ENCODE assay signal across 18 mouse cellular contexts in the genomic region with DNA sequence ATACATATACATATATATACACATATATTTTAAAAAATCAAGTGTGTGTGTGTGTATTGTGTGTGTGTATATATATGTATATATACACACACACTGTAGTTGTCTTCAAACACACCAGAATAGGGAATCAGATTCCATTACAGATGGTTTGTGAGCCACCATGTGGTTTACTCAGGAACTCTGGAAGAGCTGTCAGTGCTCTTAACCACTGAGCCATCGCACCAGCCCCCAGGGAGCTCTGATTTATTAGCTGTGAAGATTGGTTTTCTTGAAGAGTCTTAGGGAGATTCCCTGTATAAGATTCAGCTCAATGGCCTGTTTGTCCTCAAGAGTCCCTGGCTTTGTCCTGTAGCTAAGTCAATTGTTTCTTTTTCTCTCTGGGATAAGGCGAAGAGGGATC. TPM values are rescaled to one million over a fixed set of nuclear protein-coding genes. Genes with fewer than 3 reads are reported as not detected.
DNase-seq lines count a peak whose midpoint lies in the region; ATAC-seq and TF ChIP-seq lines count a peak whose summit lies in the region.
"Had no signal": no experiment of that assay in that cellular context is flagged by ENCODE, and none has a peak within 500 bp of the region (broad histone marks: within the 10 kb centered on the region; RNA-seq: fewer than 3 reads in every experiment).

No protein-coding gene starts in this region.

- no peak overlapping the region for H3K27ac ChIP-seq in hindbrain, embryonic 13.5 days
- H3K27ac ChIP-seq in hindbrain, embryonic 10.5 days = no peak overlapping the region
- H3K27ac ChIP-seq in neural tube, embryonic 12.5 days = no peak overlapping the region
- H3K27ac ChIP-seq in cortical plate, adult 2 months (ENCODE audit: insufficient read depth, low read length) = no peak overlapping the region
- H3K27ac ChIP-seq: embryonic facial prominence, embryonic 15.5 days; forebrain, embryonic 12.5 days; midbrain, embryonic 13.5 days had no signal

- 71% methylated on average over 2 of the region's 2 CpGs for WGBS in hindbrain, embryonic 13.5 days
- 83% methylated on average over 2 of the region's 2 CpGs for WGBS in hindbrain, embryonic 10.5 days
- WGBS in neural tube, embryonic 12.5 days = 27% methylated on average over 2 of the region's 2 CpGs

- peaks cover 29% of the 10 kb centered on the region for H3K36me3 ChIP-seq in hindbrain, embryonic 13.5 days
- H3K36me3 ChIP-seq in hindbrain, embryonic 10.5 days = peaks cover 28% of the 10 kb centered on the region
- H3K36me3 ChIP-seq in neural tube, embryonic 12.5 days = peaks cover 15% of the 10 kb centered on the region

- no peak for ATAC-seq in hindbrain, embryonic 13.5 days (ENCODE audit: low FRiP score)
- no peak for ATAC-seq in neural tube, embryonic 12.5 days (ENCODE audit: low FRiP score, low read depth)
- ATAC-seq: midbrain, embryonic 13.5 days had no signal

- no peak for TF ChIP-seq POLR2A in cortical plate, adult 2 months (IDR thresholded peaks at IDR 0.05; ENCODE audit: extremely low read depth, insufficient read depth, low read length)

- intact Hi-C loops in left cerebral cortex, postnatal 4 days (cut with DNase I) = no loop called here

- peaks cover 35% of the 10 kb centered on the region for H3K4me1 ChIP-seq in hindbrain, embryonic 13.5 days (replicated peaks)
- H3K4me1 ChIP-seq in hindbrain, embryonic 10.5 days (replicated peaks) = peaks cover 24% of the 10 kb centered on the region
- H3K4me1 ChIP-seq in neural tube, embryonic 12.5 days = peaks cover 17% of the 10 kb centered on the region
- peaks cover 6% of the 10 kb centered on the region for H3K4me1 ChIP-seq in cortical plate, adult 2 months (ENCODE audit: control insufficient read depth, insufficient read depth, low read length)

- DNase-seq in hindbrain, embryonic 10.5 days (ENCODE audit: low spot score) = no peak
- DNase-seq in neural tube, embryonic 10.5 days (ENCODE audit: extremely low spot score, low spot score) = no peak
- peak; percentile 38 for DNase-seq in retina, embryonic 14.5 days (ENCODE audit: low spot score)
- no peak for DNase-seq in left cerebral cortex, postnatal 4 days
- DNase-seq: adrenal gland, adult 8-10 months; cerebellum, adult 11 months; kidney, adult 18-20 months; kidney, postnatal 4 days; lung, adult 18-20 months; lung, postnatal 36 days; right cerebral cortex, postnatal 25 days had no signal

- H3K9ac ChIP-seq in hindbrain, embryonic 13.5 days = peak overlapping the region; percentile 13; the same call in 1 of the 2 replicates
- H3K9ac ChIP-seq in neural tube, embryonic 12.5 days = no peak overlapping the region
- H3K9ac ChIP-seq: embryonic facial prominence, embryonic 15.5 days; forebrain, embryonic 12.5 days; midbrain, embryonic 13.5 days had no signal

- TF ChIP-seq CTCF in cortical plate, adult 2 months (IDR thresholded peaks at IDR 0.05; ENCODE audit: extremely low read depth, insufficient read depth, low read length) = no peak

- H3K4me2 ChIP-seq in hindbrain, embryonic 13.5 days = no peak overlapping the region
- peak overlapping the region; percentile 24; the same call in 1 of the 2 replicates for H3K4me2 ChIP-seq in neural tube, embryonic 12.5 days (replicated peaks)
- H3K4me2 ChIP-seq: embryonic facial prominence, embryonic 15.5 days; heart, embryonic 11.5 days had no signal

- no peaks in the 10 kb centered on the region for H3K27me3 ChIP-seq in hindbrain, embryonic 13.5 days
- no peaks in the 10 kb centered on the region for H3K27me3 ChIP-seq in hindbrain, embryonic 10.5 days (ENCODE audit: insufficient read depth, poor library complexity, severe bottlenecking)
- no peaks in the 10 kb centered on the region for H3K27me3 ChIP-seq in neural tube, embryonic 12.5 days (replicated peaks)
- H3K27me3 ChIP-seq: embryonic facial prominence, embryonic 15.5 days; forebrain, embryonic 12.5 days; midbrain, embryonic 13.5 days had no signal

- no peak overlapping the region for H3K4me3 ChIP-seq in hindbrain, embryonic 13.5 days
- no peak overlapping the region for H3K4me3 ChIP-seq in hindbrain, embryonic 10.5 days
- H3K4me3 ChIP-seq in neural tube, embryonic 12.5 days = no peak overlapping the region
- H3K4me3 ChIP-seq in cortical plate, adult 2 months (ENCODE audit: insufficient read depth, low read length) = peak overlapping the region; percentile 19; the same call in 1 of the 2 replicates
- H3K4me3 ChIP-seq: embryonic facial prominence, embryonic 15.5 days; forebrain, embryonic 12.5 days; midbrain, embryonic 13.5 days had no signal

- H3K9me3 ChIP-seq in hindbrain, embryonic 13.5 days = no peaks in the 10 kb centered on the region
- H3K9me3 ChIP-seq in hindbrain, embryonic 10.5 days = peaks cover 4% of the 10 kb centered on the region; the same call in 1 of the 2 replicates
- H3K9me3 ChIP-seq in neural tube, embryonic 12.5 days = 0 out of 2 replicates have a peak, but pooled peaks cover 6% of the 10 kb centered on the region
- H3K9me3 ChIP-seq: embryonic facial prominence, embryonic 15.5 days; forebrain, embryonic 12.5 days had no signal

RNA-seq across cellular contexts. Expression of a gene that starts 2.0 kb away (rescaled TPM):
- polyA plus RNA-seq in hindbrain, embryonic 13.5 days (2015; fragmentation: Nextera tagmentation; extraction: Ambion mirVana) = 85.7 and 88.3 TPM in 2 replicates
- 62.4 and 63.4 TPM in 2 replicates for polyA plus RNA-seq in hindbrain, embryonic 10.5 days (2016; fragmentation: Nextera tagmentation; extraction: Ambion mirVana)
- 71.2 and 72.9 TPM in 2 replicates for polyA plus RNA-seq in neural tube, embryonic 12.5 days (2016; fragmentation: Nextera tagmentation; extraction: Ambion mirVana)
- 117 and 120 TPM in 2 replicates for polyA plus RNA-seq in cortical plate, adult 2 months (2012; rRNA removed)
- total RNA-seq in left cerebral cortex, postnatal 4 days (2021) = 10 to 100 TPM; 48.2 to 52.9 TPM

RNA-seq across cellular contexts. Expression of a gene that starts 47.9 kb away (rescaled TPM):
- 76.0 and 82.5 TPM in 2 replicates for polyA plus RNA-seq in hindbrain, embryonic 13.5 days (2015; fragmentation: Nextera tagmentation; extraction: Ambion mirVana)
- 66.8 and 79.3 TPM in 2 replicates for polyA plus RNA-seq in hindbrain, embryonic 10.5 days (2016; fragmentation: Nextera tagmentation; extraction: Ambion mirVana)
- 34.7 and 59.7 TPM in 2 replicates for polyA plus RNA-seq in neural tube, embryonic 12.5 days (2016; fragmentation: Nextera tagmentation; extraction: Ambion mirVana)
- polyA plus RNA-seq in cortical plate, adult 2 months (2012; rRNA removed) = 134 and 146 TPM in 2 replicates
- 100 to 1,000 TPM; 174 to 186 TPM for total RNA-seq in left cerebral cortex, postnatal 4 days (2021)
